Mouse (Mus musculus): ENCODE results near the gene Mrpl23. TPM values are rescaled to one million over a fixed set of nuclear protein-coding genes. Genes with fewer than 3 reads are reported as not detected.
A peak's percentile ranks its signal among the peaks of the same experiment; 100 is the strongest.

Gene Mrpl23
- 20.3 and 31.0 TPM in 2 replicates for polyA plus RNA-seq (2014; fragmentation: Nextera tagmentation; extraction: Ambion mirVana)

- ATAC-seq (ENCODE audit: insufficient read depth) (peak; percentile 51), DNase-seq (peak; percentile 53)
- H3K27me3 ChIP-seq (ENCODE audit: insufficient read depth, low read length): no peaks in the 10 kb centered on the region
- WGBS: 3% methylated on average over 17 of the region's 17 CpGs
- H3K36me3 ChIP-seq (ENCODE audit: insufficient read depth): peaks cover 10% of the 10 kb centered on the region; the same call in 1 of the 2 replicates
- peak within 1 kb of the TSS; percentile 58 for H3K4me3 ChIP-seq (ENCODE audit: low read depth, low read length)
- no peaks in the 10 kb centered on the region for H3K9me3 ChIP-seq (ENCODE audit: low read depth, low read length)
- TF ChIP-seq CTCF (IDR thresholded peaks at IDR 0.05; ENCODE audit: low read depth): no peak
- H3K4me2 ChIP-seq: peak within 1 kb of the TSS; percentile 79
- peak within 1 kb of the TSS; percentile 97 for H3K27ac ChIP-seq (ENCODE audit: low read depth)
- peak within 1 kb of the TSS; percentile 75 for H3K9ac ChIP-seq
- peaks cover 41% of the 10 kb centered on the region for H3K4me1 ChIP-seq (ENCODE audit: insufficient read depth)
These were observed at the start of gene Mrpl23 for GRCm38 (mm10) chr7:142532671-142533058. Mrpl23 (plus strand) TSS chr7:142532686.

- Histone ChIP-seq H3K36me3 (ENCODE audit: insufficient read depth) (peaks cover 35% of the 10 kb centered on the region), H3K27me3 (ENCODE audit: insufficient read depth, low read length) (no peaks in the 10 kb centered on the region), H3K4me2 (peak overlapping the region; percentile 25; the same call in 1 of the 2 replicates), H3K9ac (0 out of 2 replicates have a peak overlapping the region, but pooled peaks have one; percentile 62), H3K9me3 (ENCODE audit: low read depth, low read length) (no peaks in the 10 kb centered on the region), H3K27ac (ENCODE audit: low read depth) (peak overlapping the region; percentile 98), H3K4me3 (ENCODE audit: low read depth, low read length) (no peak overlapping the region), H3K4me1 (ENCODE audit: insufficient read depth) (peaks cover 34% of the 10 kb centered on the region)
- no peak for TF ChIP-seq CTCF (IDR thresholded peaks at IDR 0.05; ENCODE audit: low read depth)
- WGBS: 27% methylated on average over 11 of the region's 11 CpGs
- DNase-seq (peak; percentile 69), ATAC-seq (ENCODE audit: insufficient read depth) (0 out of 2 replicates have a peak, but pooled peaks have one; percentile 3)
These were observed 49.4 kb upstream of the Mrpl23 start for GRCm38 (mm10) chr7:142483136-142483535.

GRCm38 (mm10) chr7:142484780-142485179 is 47.7 kb upstream of the Mrpl23 start:
- TF ChIP-seq CTCF (IDR thresholded peaks at IDR 0.05; ENCODE audit: low read depth): no peak
- Histone ChIP-seq H3K9me3 (ENCODE audit: low read depth, low read length) (no peaks in the 10 kb centered on the region), H3K4me1 (ENCODE audit: insufficient read depth) (peaks cover 34% of the 10 kb centered on the region), H3K4me3 (ENCODE audit: low read depth, low read length) (no peak overlapping the region), H3K9ac (no peak overlapping the region), H3K36me3 (ENCODE audit: insufficient read depth) (peaks cover 47% of the 10 kb centered on the region), H3K27ac (ENCODE audit: low read depth) (peak overlapping the region; percentile 55; the same call in 1 of the 2 replicates), H3K27me3 (ENCODE audit: insufficient read depth, low read length) (no peaks in the 10 kb centered on the region), H3K4me2 (no peak overlapping the region)
- ATAC-seq (ENCODE audit: insufficient read depth): no peak
- 82% methylated on average over 12 of the region's 12 CpGs for WGBS
- DNase-seq: no peak

GRCm38 (mm10) chr7:142486751-142487162 is 45.7 kb upstream of the Mrpl23 start:
- no peak for TF ChIP-seq CTCF (IDR thresholded peaks at IDR 0.05; ENCODE audit: low read depth)
- WGBS: 52% methylated on average over 8 of the region's 8 CpGs
- H3K4me3 ChIP-seq (ENCODE audit: low read depth, low read length): no peak overlapping the region
- peak overlapping the region; percentile 64 for H3K27ac ChIP-seq (ENCODE audit: low read depth)
- peaks cover 20% of the 10 kb centered on the region for H3K4me1 ChIP-seq (ENCODE audit: insufficient read depth)
- no peak overlapping the region for H3K9ac ChIP-seq
- no peak for DNase-seq
- no peaks in the 10 kb centered on the region for H3K27me3 ChIP-seq (ENCODE audit: insufficient read depth, low read length)
- ATAC-seq (ENCODE audit: insufficient read depth): no peak
- no peaks in the 10 kb centered on the region for H3K9me3 ChIP-seq (ENCODE audit: low read depth, low read length)
- peaks cover 65% of the 10 kb centered on the region for H3K36me3 ChIP-seq (ENCODE audit: insufficient read depth)
- H3K4me2 ChIP-seq: no peak overlapping the region

GRCm38 (mm10) chr7:142487341-142487859 is 45.1 kb upstream of the Mrpl23 start:
- TF ChIP-seq CTCF (IDR thresholded peaks at IDR 0.05; ENCODE audit: low read depth): peak; percentile 82
- H3K4me1 ChIP-seq (ENCODE audit: insufficient read depth): peaks cover 14% of the 10 kb centered on the region
- peak; percentile 76 for ATAC-seq (ENCODE audit: insufficient read depth)
- DNase-seq: peak; percentile 90
- no peaks in the 10 kb centered on the region for H3K27me3 ChIP-seq (ENCODE audit: insufficient read depth, low read length)
- H3K4me3 ChIP-seq (ENCODE audit: low read depth, low read length): no peak overlapping the region
- no peak overlapping the region for H3K4me2 ChIP-seq
- peaks cover 71% of the 10 kb centered on the region for H3K36me3 ChIP-seq (ENCODE audit: insufficient read depth)
- no peaks in the 10 kb centered on the region for H3K9me3 ChIP-seq (ENCODE audit: low read depth, low read length)
- 14% methylated on average over 9 of the region's 9 CpGs for WGBS
- peak overlapping the region; percentile 64; the same call in 1 of the 2 replicates for H3K27ac ChIP-seq (ENCODE audit: low read depth)
- H3K9ac ChIP-seq: no peak overlapping the region

- H3K4me3 ChIP-seq (ENCODE audit: low read depth, low read length): no peak overlapping the region
- ATAC-seq (ENCODE audit: insufficient read depth) (no peak), DNase-seq (no peak)
- TF ChIP-seq CTCF (IDR thresholded peaks at IDR 0.05; ENCODE audit: low read depth): no peak
- H3K4me1 ChIP-seq (ENCODE audit: insufficient read depth): peaks cover 7% of the 10 kb centered on the region
- H3K27ac ChIP-seq (ENCODE audit: low read depth): peak overlapping the region; percentile 64; the same call in 1 of the 2 replicates
- no peak overlapping the region for H3K4me2 ChIP-seq
- 58% methylated on average over 3 of the region's 3 CpGs for whole genome bisulfite sequencing
- no peak overlapping the region for H3K9ac ChIP-seq
- peaks cover 75% of the 10 kb centered on the region for H3K36me3 ChIP-seq (ENCODE audit: insufficient read depth)
- H3K27me3 ChIP-seq (ENCODE audit: insufficient read depth, low read length): no peaks in the 10 kb centered on the region
- no peaks in the 10 kb centered on the region for H3K9me3 ChIP-seq (ENCODE audit: low read depth, low read length)
These were observed 44.4 kb upstream of the Mrpl23 start for GRCm38 (mm10) chr7:142488053-142488452.

- H3K9ac ChIP-seq: peak overlapping the region; percentile 4; the same call in 1 of the 2 replicates
- no peak overlapping the region; the same call in 1 of the 2 replicates for H3K27ac ChIP-seq (ENCODE audit: low read depth)
- peak; percentile 66 for DNase-seq
- H3K4me2 ChIP-seq: no peak overlapping the region
- no peaks in the 10 kb centered on the region for H3K9me3 ChIP-seq (ENCODE audit: low read depth, low read length)
- no peak overlapping the region for H3K4me3 ChIP-seq (ENCODE audit: low read depth, low read length)
- 47% methylated on average over 8 of the region's 8 CpGs for WGBS
- no peaks in the 10 kb centered on the region for H3K4me1 ChIP-seq (ENCODE audit: insufficient read depth)
- TF ChIP-seq CTCF (IDR thresholded peaks at IDR 0.05; ENCODE audit: low read depth): no peak
- peaks cover 50% of the 10 kb centered on the region for H3K36me3 ChIP-seq (ENCODE audit: insufficient read depth)
- ATAC-seq (ENCODE audit: insufficient read depth): 0 out of 2 replicates have a peak, but pooled peaks have one; percentile 11
- H3K27me3 ChIP-seq (ENCODE audit: insufficient read depth, low read length): no peaks in the 10 kb centered on the region
These were observed 39.0 kb upstream of the Mrpl23 start for GRCm38 (mm10) chr7:142493535-142493934.
